Mouse (Mus musculus): ENCODE measurements around the gene St3gal3.

St3gal3 gene

DNA sequence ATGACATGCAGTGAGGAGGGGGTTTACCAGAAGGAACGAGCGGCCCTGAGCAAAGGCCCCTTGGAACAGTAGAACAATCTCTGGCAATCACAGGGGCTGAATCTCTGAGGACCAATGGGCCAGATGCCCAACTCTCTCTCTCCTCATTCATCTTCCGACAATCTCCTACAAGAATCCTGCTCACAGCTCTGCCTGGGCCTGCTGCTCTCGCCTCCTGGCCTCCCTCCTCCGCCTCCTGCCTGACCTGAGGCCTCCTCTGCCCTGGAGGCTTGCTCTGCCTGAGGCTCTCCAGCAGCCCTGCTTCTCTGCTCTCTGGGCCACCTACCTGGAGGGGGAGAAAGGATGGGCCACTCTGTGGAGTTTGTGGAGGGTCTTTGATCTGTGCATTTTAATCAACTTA, 97.3 kb downstream of the St3gal3 start:
- Histone ChIP-seq H3K36me3 (ENCODE audit: control insufficient read depth, insufficient read depth, low read length, poor library complexity, severe bottlenecking) (no peaks in the 10 kb centered on the region), H3K27me3 (ENCODE audit: control insufficient read depth, insufficient read depth, low read length, poor library complexity, severe bottlenecking) (no peaks in the 10 kb centered on the region)
- no peak for DNase-seq (ENCODE audit: low read depth, low spot score)

DNA sequence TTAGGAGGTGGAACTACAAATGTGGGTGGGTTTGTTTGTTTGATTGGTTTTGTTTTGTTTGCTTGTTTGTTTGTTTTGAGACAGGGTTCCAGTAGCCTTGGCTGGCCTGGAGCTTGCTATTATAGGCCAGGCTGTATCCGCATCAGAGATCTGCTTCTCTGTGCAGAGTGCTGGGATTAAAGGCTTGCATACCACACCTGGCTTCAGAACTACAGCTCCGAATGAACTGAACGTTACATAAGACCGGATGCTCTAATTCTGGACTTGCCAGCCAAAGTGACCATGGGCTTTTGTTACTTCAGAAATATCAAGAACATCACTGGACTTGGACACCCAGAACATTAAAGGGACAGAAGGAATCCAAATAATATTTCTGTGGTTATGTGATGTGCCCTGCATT, 98.2 kb downstream of the St3gal3 start:
- no peaks in the 10 kb centered on the region for H3K27me3 ChIP-seq (ENCODE audit: control insufficient read depth, insufficient read depth, low read length, poor library complexity, severe bottlenecking)
- H3K36me3 ChIP-seq (ENCODE audit: control insufficient read depth, insufficient read depth, low read length, poor library complexity, severe bottlenecking): no peaks in the 10 kb centered on the region
- no peak for DNase-seq (ENCODE audit: low read depth, low spot score)

DNA sequence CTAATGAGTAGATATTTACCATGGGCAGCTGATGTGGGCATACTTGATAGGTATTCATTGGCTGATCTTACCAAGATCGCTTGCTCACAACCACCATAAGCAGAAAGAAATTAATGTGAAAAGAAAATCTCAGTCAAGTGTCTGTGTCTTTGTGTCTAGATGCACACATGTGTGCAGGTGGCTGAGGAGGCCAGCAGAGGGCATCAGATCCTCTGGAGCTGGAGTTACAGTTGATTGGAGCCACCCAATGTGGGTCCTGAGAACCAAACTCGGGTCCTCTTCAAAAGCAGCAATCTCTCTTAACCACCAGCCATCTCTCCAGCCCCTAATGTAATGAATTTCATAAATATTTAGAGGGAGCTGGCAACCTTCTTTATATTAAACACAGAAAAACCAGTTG, 99.6 kb downstream of the St3gal3 start:
- H3K36me3 ChIP-seq (ENCODE audit: control insufficient read depth, insufficient read depth, low read length, poor library complexity, severe bottlenecking): no peaks in the 10 kb centered on the region
- no peak for DNase-seq (ENCODE audit: low read depth, low spot score)
- H3K27me3 ChIP-seq (ENCODE audit: control insufficient read depth, insufficient read depth, low read length, poor library complexity, severe bottlenecking): no peaks in the 10 kb centered on the region

DNA sequence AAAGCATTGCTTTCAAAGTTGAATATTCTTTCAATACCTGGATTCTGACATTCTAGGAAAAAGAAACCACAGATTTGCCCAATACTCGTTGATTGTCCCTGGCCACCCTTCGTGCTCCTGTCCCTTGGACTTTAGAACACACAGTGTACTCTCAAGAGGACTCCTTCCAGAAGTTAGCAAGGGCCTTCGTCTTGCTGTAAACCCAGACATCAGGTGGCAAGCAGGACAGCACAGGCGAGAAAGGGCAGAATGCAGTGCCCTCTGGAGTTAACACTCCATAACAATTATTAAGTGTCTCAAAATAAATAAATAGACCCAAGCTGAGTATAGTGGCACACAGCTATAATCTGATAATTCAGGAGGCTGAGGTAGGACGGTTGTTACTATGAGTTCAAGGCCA, 101.7 kb downstream of the St3gal3 start:
- H3K36me3 ChIP-seq (ENCODE audit: control insufficient read depth, insufficient read depth, low read length, poor library complexity, severe bottlenecking): no peaks in the 10 kb centered on the region

DNA sequence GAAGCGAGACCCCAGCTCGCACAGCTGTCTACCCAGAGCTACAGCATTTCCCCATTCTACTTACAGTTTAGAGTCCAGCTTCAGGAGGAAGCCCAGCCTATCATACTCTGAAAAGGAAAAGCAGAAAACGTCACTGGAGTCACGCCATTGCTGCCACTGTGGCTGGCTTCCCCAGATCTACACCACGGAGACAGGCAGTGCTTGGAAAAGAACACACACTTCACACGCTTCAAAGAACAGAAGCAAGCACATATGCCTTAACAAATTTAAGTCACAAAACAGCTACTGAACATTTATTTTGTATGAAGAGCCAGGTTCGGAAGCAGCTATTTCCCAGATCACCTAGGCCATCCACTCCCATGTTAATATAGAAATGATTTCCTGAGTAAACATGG, 102.9 kb downstream of the St3gal3 start:
- no peak for DNase-seq (ENCODE audit: low read depth, low spot score)
- Histone ChIP-seq H3K27me3 (ENCODE audit: control insufficient read depth, insufficient read depth, low read length, poor library complexity, severe bottlenecking) (no peaks in the 10 kb centered on the region), H3K36me3 (ENCODE audit: control insufficient read depth, insufficient read depth, low read length, poor library complexity, severe bottlenecking) (no peaks in the 10 kb centered on the region)

More for the DNA sequence above, 101.7 kb downstream of the St3gal3 start:
- no peaks in the 10 kb centered on the region for H3K27me3 ChIP-seq (ENCODE audit: control insufficient read depth, insufficient read depth, low read length, poor library complexity, severe bottlenecking)
- DNase-seq (ENCODE audit: low read depth, low spot score): no peak

DNA sequence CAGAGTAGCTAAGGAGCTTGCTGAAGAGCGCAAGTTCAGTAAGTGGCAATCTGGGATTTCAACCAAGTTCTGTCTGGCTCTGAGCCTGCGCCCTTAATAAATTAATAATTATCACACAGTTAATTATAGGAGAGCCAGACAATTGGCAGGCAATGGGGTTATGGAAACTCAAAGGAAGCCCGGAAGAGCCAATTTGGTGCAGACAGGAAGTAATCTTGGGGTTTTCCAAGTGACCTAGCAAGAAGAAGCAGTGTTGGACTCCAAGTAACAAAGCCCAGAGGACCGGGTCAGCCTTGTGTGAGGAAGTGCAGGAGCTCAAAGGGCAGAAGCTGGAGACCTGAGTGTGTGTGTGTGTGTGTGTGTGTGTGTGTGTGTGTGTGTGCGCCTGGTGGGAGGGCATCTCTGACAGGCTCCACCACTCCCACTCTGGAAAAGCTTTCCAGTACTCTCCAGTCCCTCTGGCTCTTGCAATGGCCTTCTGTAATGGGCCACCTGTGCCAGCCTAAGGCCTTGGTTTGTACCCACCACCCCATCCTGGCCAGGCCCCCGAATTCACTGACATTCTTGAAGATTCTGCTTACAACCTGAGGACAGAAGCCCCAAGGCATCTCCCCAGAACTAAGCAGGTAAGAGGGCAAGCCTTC, 103.5 kb downstream of the St3gal3 start:
- no peak for DNase-seq (ENCODE audit: low read depth, low spot score)

DNA sequence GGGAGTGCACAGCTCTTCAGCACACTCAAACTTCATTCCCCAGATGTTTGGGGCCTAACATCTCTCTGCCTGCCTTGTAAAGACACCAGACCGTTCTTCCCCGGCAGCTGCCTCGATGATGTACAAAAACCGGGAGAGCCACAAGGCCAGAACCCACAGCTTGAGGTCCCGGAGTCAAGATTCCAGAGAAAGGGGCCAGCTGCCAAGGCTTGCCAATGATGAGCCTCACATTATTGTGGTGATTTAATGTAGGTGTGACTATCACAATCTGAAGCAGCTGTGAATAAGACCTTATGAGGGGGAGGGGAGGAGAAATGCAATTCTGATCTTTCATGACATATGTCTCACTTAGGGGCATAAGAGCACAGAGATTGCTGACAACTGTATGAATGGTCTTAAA, 104.4 kb downstream of the St3gal3 start:
- no peaks in the 10 kb centered on the region for H3K27me3 ChIP-seq (ENCODE audit: control insufficient read depth, insufficient read depth, low read length, poor library complexity, severe bottlenecking)
- DNase-seq (ENCODE audit: low read depth, low spot score): no peak
- H3K36me3 ChIP-seq (ENCODE audit: control insufficient read depth, insufficient read depth, low read length, poor library complexity, severe bottlenecking): no peaks in the 10 kb centered on the region

More for the DNA sequence above, 103.5 kb downstream of the St3gal3 start:
- Histone ChIP-seq H3K36me3 (ENCODE audit: control insufficient read depth, insufficient read depth, low read length, poor library complexity, severe bottlenecking) (no peaks in the 10 kb centered on the region), H3K27me3 (ENCODE audit: control insufficient read depth, insufficient read depth, low read length, poor library complexity, severe bottlenecking) (no peaks in the 10 kb centered on the region)

DNA sequence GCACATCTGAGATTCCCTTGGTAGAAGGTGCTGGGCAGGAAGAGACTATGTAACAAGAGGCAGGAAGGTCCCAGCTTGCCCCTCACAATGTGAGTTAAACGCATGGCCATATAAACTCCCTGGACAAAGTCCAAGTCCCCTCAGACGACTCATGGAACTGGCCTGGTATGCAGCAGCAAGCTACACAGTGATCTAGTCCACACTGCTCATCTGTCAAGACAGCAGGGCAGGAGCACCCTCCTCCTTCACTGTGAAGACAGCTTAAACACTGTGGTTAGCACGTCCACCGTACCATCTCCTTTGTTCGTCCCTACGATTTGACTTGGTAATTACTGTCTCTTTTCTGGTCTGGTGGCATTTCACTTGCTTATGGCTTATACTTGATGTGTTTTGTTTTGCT, 104.8 kb downstream of the St3gal3 start:
- H3K27me3 ChIP-seq (ENCODE audit: control insufficient read depth, insufficient read depth, low read length, poor library complexity, severe bottlenecking): no peaks in the 10 kb centered on the region
- no peaks in the 10 kb centered on the region for H3K36me3 ChIP-seq (ENCODE audit: control insufficient read depth, insufficient read depth, low read length, poor library complexity, severe bottlenecking)
- DNase-seq (ENCODE audit: low read depth, low spot score): no peak

DNA sequence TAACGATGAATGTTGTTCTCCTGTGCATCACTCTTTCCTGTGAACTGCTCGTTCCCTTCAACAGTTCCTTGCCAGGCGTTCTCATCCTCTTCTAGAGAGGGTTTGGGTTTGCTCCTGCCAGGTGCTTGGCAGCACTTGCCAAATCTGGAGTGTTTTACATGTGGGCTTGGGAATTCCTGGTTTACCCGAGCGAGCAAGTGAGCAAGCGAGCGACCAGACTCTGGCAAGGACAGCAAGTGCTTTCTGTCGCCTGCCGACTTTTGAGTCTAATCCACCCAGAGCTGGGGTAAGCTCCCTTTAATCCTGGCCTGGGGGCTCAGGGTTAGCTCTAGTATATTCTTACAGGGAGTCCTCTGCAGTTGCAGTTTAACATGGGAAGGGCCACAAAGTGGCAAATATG, 105.7 kb downstream of the St3gal3 start:
- DNase-seq (ENCODE audit: low read depth, low spot score): no peak
- H3K36me3 ChIP-seq (ENCODE audit: control insufficient read depth, insufficient read depth, low read length, poor library complexity, severe bottlenecking): no peaks in the 10 kb centered on the region
- H3K27me3 ChIP-seq (ENCODE audit: control insufficient read depth, insufficient read depth, low read length, poor library complexity, severe bottlenecking): no peaks in the 10 kb centered on the region

DNA sequence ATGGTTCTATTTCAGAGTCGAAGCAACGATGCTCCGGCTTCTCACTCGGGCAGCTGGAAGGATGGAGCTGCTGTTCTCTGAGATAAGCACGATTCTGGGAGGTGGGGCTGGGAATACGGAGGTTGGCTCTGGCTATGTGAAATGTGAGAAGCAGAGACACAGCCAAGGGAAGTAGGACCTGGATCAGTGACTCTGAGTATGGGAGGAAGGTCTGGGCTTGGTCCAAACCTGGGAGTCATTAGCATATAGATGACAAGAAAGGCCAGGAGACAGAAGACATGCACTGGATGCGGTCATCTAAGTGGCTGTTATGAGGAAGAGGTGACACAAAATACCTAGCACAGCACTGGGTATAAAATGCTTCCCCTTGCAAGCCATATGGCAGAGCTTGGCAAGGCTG, 108.8 kb downstream of the St3gal3 start:
- no peaks in the 10 kb centered on the region for H3K27me3 ChIP-seq (ENCODE audit: control insufficient read depth, insufficient read depth, low read length, poor library complexity, severe bottlenecking)
- H3K36me3 ChIP-seq (ENCODE audit: control insufficient read depth, insufficient read depth, low read length, poor library complexity, severe bottlenecking): no peaks in the 10 kb centered on the region
- no peak for DNase-seq (ENCODE audit: low read depth, low spot score)

DNA sequence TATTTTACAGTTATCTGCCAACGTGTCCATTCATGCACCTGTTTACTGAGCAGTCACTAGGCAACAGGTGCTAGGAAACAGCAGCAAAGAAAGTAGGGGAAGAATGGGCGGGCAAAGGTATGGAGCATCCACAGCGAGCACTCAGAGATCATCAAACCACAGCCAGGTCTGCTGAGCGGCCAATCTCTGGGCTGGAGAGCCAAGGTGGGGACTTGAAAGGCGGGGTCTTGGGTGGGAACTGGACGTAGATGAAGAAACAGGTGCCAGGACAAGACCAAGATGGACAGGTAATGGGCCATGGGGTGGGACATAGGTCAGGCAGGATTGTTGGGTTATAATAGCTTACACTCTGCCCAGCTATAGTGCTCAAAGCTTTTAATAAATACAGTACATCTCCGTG, 109.3 kb downstream of the St3gal3 start:
- H3K27me3 ChIP-seq (ENCODE audit: control insufficient read depth, insufficient read depth, low read length, poor library complexity, severe bottlenecking): no peaks in the 10 kb centered on the region
- no peak for DNase-seq (ENCODE audit: low read depth, low spot score)
- no peaks in the 10 kb centered on the region for H3K36me3 ChIP-seq (ENCODE audit: control insufficient read depth, insufficient read depth, low read length, poor library complexity, severe bottlenecking)

DNA sequence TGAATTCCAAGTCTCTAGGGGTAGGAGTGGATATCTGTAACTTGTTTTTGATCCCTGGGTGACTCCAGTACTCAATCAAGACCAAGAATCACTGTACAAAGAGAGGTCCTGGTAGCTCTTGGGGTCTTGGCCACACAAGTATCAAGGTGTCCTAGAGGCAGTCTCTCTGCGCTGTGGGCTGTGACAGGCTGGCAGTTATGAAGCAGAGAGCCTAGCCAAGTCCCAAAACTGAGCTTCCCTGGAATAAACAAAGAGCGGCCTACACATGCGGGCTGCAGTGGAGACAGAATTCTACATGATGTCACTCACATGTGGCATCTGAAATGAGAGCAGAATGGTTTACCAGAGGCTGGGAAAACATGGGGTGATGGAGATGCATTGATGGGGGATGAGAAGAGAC, 111.9 kb downstream of the St3gal3 start:
- DNase-seq (ENCODE audit: low read depth, low spot score): no peak
- H3K36me3 ChIP-seq (ENCODE audit: control insufficient read depth, insufficient read depth, low read length, poor library complexity, severe bottlenecking): no peaks in the 10 kb centered on the region
- no peaks in the 10 kb centered on the region for H3K27me3 ChIP-seq (ENCODE audit: control insufficient read depth, insufficient read depth, low read length, poor library complexity, severe bottlenecking)

DNA sequence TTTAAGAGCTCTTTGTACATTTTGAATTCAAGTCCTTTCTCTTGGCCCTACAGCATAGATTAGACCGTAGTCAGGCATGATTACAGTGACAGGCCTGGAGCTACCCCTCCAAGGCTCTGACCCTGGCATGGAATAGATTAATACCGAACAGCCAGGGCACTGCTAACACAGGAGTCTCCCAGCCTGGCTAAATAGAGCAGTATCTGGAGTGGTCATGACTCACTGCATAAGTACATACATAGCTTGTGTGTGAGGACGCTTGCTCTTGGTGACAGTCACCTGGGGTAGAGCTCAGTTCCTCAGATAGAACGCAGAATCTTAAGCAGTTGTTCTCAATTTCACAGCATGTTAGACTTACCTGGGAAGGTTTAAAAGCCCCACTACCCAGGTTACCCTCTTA, 112.3 kb downstream of the St3gal3 start:
- no peak for DNase-seq (ENCODE audit: low read depth, low spot score)

DNA sequence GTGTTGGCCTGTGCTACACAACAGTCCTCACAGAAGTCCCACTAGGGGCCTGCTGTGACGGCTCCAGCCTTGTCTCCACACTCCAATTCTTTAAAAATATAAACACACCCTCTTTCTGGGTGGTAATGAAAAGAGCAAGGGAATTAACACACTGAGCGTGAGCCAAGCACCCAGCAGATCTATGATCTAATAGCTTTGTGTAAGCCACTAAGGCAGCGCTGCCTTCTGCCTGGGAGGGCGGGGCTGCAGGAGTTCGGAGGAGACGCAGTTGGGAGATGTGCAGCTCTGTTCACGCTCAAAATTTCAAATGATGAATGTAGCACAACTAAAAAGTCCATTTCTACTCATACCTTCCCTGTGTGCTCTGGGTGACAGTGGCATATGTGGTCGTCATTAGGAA, 115.1 kb downstream of the St3gal3 start:
- Histone ChIP-seq H3K27me3 (ENCODE audit: control insufficient read depth, insufficient read depth, low read length, poor library complexity, severe bottlenecking) (no peaks in the 10 kb centered on the region), H3K36me3 (ENCODE audit: control insufficient read depth, insufficient read depth, low read length, poor library complexity, severe bottlenecking) (no peaks in the 10 kb centered on the region)
- no peak for DNase-seq (ENCODE audit: low read depth, low spot score)

More for the DNA sequence above, 112.3 kb downstream of the St3gal3 start:
- H3K36me3 ChIP-seq (ENCODE audit: control insufficient read depth, insufficient read depth, low read length, poor library complexity, severe bottlenecking): no peaks in the 10 kb centered on the region
- H3K27me3 ChIP-seq (ENCODE audit: control insufficient read depth, insufficient read depth, low read length, poor library complexity, severe bottlenecking): no peaks in the 10 kb centered on the region

DNA sequence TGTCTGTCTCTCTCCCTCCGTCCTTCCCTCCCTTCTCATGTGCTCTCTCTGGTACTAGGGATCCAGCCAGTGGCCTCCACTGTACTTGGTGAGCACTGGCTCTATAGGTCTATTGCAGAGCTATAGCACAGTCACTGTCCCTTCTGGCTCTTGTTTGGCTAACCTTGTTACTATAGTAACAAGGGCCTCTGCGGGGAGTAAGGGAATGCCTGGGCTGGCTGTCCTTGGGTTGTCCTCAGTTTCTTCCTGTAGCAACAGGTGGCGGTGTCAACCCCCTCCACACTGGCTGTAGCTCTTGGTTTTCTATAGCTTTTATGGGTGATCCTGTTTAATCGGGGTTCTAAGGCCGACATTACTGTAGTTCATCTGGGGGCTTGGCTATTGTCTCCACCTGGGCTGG, 115.5 kb downstream of the St3gal3 start:
- Histone ChIP-seq H3K36me3 (ENCODE audit: control insufficient read depth, insufficient read depth, low read length, poor library complexity, severe bottlenecking) (no peaks in the 10 kb centered on the region), H3K27me3 (ENCODE audit: control insufficient read depth, insufficient read depth, low read length, poor library complexity, severe bottlenecking) (no peaks in the 10 kb centered on the region)
- DNase-seq (ENCODE audit: low read depth, low spot score): no peak
